Mouse (Mus musculus): ENCODE data around the gene Wdr18.
"Not testable (repeated sequence)": the region's sequence is repeated elsewhere in the genome, so short reads cannot be mapped to it uniquely, and the experiment has no call there.

The Wdr18 gene

DNA sequence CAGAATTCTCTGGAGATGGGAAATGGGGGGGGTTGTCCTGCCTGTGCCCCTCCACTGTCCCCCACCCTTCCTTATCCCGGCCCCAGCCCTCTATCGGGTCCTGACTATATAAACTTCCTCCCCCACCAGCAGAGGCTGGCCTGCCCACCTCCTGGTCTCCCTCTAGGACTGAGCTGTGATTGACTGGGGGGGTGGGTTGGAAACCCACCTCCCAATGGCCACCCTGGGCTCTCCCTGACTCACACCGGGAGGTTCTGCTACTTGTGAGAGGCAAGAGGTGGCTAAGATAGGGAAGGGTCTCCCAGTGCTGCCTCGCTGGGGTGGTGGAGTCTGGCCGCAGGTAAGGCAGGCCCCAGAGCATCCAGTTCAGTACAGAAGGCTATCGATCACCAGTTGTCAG lies 12.4 kb upstream of the Wdr18 start:
- DNase-seq, result no peak

DNA sequence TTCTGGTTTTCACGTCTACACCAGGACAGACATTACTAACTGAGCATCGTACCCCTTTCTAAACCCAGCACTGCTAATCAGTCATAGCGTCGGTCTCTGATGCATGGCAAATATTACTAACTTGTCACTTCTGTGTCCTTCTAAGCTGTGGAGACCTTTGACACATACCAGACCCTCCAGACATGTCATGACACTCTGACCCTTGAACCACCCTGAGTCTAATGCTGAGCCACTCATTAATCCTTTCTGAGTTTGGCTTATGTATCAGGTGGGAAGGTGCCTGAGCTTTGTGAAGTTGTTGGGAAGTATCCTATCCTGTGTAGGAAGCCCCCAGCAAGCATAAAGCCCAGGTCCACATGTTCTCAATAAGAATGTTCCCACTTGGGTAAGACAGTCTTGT lies 10.1 kb upstream of the Wdr18 start:
- DNase-seq, result no peak

DNA sequence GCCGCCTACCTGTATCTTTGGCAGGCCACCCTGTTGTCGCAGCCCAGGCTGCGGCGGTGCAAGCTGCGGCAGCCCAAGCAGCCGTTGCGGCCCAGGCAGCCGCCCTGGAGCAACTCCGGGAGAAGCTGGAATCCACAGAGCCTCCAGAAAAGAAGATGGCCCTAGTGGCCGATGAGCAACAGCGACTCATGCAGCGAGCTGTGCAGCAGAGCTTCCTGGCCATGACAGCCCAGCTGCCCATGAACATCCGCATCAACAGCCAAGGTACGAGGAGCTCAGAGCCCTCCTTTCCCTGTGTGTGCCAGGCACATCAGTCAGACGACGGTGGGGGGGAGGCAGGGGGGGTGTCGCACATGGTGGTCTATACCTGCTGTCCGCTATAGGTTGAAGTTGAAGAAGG lies 9.3 kb upstream of the Wdr18 start:
- no peak for DNase-seq

DNA sequence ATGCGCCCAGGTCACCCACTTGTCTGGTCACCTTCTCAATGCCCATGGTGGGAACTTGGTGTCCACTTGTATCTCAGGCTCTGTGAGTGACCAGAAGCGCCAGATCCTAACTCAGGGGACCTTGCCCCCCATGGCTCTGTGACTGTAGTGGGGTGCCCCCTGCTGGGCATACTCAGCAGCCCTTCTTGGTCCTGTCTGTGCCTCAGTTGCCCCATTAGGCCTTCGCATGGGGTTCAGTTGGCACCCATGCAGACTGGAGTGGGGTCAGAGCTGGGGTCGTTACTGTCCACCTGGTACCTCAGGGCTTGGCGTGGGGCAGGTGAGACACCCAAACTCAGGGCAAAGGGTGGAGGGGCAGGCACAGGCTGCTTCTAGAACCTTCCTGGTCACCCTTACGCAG lies 6.0 kb upstream of the Wdr18 start:
- DNase-seq, result no peak

DNA sequence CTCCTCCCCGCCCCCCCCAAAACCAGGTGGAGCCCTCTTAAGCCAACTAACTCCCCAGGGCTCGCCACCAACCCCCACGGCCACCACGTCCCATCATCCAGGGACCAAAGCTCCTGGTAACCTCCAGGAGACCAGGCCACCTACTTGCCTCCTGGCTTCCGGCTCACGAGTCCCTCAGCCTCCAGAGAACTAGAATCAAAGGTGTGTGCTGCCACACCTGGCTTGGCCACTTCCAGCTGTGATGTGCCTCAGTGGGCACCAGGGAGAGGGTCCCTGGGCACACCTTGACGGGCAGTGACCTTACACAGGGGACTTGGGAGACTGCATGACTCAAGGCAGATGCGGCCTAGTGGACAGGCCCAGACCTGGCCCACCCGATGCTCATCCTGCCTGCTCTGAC lies 4.3 kb upstream of the Wdr18 start:
- DNase-seq, result no peak

DNA sequence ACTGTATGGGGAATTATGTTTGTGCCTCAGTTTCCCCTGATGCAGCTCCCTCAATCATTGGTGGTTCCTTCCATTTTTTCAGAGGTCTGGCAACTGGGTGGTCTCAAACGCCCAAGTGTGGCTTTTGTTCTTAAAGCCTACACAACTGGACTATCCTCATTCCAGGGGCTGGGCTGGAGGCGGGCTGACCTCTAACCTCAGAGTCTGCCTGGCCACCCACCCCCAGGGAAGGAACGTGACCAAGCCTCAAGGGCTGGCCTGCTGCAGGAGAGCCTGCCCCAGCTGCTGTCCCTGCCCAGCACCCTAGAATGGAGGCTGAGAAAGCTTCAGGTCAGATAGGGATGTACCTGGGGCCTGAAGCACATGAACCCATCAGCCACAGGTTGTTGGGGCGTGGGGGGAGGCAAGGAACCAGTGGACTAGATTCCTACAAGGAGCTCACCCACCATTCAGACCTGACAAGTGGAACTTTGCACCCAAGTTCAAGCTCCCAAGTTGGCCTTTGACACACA lies 3.3 kb upstream of the Wdr18 start:
- DNase-seq, result no peak

DNA sequence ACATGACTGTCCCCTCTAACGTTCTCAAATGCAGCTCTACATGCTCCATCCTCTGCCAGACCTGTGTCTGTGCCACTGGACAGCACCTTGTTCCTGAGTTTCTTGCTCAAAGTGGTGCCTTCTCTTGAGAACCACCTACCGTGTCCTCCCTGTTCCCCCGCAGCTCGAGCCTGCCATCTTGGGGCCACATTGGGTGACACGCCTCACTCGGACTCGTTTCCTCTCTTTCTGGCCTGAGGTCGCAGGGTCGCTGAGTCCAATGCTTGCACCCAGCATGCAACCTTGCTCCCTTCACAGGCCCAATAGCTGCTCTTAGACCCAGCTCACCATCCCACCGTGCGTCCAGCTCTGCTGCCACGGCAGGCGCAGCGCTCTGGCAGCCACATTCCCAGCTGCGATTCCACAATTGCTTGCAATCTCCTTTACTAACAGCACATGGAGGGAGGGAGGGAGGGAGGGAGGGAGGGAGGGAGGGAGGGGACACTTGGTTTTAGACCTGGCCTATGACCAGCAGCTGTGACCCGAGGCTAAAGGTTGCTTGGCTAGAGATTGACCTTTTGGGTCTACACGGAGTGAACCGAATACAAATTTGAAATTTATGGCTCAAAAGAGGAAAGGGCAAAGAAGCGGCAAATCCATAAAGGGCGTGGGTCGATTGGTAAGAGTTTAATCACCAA lies 1.7 kb upstream of the Wdr18 start:
- peak; percentile 81 to 83 for DNase-seq

DNA sequence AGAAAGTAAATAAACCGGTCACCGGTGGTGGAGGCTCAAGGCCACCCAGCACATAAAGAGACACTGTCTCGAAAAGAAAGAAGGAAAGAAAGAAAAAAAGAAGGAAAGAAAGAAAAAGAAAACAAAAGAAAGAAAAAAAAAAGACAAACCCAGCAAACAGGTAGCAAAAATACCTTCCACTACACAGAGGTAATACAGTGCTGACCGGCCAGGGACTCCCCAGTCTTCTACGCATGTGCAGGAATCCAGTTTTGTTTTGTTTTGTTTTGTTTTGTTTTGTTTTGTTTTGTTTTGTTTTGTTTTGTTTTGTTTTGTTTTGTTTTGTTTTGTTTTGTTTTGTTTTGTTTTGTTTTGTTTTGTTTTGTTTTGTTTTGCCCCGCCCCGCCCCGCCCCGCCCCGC lies 540 bp upstream of the Wdr18 start:
- DNase-seq, result not testable (repeated sequence)

DNA sequence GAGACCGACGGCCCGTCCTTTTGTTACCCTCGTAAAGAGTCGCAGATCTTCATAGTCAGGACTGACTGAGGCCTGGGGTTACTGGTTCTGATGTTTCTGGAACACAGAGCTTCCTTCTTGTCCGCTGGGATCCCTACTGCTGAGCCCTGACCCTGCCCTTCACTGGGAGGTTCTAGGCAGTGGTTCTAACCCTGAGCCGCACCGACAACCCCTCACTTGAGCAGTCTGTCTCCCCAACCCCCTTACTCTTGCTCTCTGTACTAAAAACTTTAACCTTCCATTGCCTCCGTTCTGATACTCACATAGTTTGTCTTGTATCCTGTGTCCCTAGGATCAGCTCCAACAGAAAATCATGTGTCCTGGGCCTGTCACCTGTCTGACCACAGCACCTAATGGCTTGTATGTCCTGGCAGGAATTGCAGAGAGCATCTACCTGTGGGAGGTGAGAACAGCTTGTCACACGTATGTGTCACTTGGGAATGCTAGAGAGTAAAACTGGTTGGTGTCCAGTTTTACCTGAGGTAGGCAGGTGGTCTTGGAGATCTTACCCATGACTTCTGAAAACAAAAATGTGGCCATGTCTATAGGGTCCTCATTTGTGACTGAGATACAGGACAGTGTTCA lies 831 bp downstream of the Wdr18 start:
- no peak for DNase-seq

DNA sequence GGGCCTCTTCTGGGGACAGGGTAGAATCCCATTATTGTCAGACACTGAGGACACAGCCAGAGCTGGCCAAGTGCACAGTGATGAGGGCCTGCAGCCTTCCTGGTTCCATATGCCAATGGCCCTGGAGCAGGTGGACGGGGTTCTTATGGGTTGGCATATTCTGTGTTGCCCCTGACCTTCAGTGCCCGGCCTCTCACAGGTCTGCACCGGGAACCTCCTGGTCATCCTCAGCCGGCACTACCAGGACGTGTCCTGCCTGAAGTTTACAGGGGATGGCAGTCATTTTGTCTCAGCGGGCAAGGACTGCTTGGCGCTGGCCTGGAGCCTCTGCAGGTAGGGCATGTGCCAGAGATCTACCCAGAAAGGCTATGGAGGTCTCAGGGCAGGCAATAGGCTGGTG lies 4.8 kb downstream of the Wdr18 start:
- no peak for DNase-seq

DNA sequence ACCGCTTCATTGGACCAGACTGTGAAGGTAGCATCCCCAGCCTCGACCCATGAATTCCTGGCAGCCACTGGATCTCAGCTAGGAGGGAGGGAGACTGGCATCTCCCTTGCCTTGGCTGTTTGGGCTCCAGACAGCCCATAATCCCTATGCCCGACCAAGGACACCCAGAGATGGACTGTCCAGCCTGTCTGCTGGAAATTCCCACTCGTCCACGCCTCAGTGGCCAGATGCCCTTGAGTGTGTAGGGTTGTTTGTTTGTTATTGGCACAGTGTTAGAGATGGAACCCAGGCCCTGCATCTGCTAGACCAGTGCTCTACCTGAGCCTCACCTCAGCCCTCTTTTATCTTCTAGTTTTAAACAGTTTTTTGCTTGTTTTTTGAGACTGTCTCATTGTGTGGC lies 5.4 kb downstream of the Wdr18 start:
- no peak for DNase-seq

DNA sequence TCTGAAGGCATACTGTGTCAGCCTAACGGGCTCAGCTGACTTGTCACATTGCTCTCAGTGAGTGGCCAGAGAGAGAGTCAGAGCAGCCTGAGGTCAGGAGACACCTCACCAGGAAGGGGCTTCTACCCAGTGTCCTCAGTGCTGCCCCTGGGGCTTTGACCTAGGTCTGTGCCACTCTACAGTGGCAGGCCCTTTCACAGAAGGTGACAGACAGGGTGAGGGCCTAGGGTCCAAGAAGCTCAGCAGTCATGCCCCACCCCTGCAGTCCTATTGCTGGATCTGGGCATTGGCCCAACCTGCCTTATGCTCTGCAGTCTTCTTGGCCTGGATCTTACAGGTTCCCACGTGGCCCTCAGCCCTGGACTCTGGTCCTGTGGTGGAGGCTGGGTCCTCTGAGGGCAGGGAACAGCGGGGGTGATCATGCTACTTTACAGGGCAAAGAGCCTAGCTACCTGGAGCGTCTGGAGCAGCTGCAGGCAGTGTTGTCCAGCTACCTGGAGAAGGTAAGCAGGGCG lies 7.0 kb downstream of the Wdr18 start:
- DNase-seq, result peak; percentile 67 to 72

DNA sequence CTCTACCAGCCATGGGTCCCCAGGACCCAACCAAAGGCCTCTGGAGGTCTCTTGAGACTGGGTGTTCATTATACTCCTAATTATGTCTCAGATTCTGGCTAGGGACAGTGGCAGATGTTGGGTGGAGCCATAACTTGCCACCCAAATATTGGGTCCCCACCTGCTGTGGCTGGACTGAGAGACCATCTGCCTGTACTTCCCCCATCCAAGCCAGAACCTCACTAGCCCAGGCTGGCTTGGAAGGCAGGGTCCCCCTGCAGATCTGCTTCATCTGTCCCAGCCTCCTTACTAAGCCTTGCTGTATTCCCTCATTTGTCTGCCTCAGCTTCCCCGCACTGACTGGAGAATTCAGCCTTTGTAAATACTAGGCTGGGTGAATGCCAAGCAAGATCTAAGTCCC lies 8.2 kb downstream of the Wdr18 start:
- no peak for DNase-seq

DNA sequence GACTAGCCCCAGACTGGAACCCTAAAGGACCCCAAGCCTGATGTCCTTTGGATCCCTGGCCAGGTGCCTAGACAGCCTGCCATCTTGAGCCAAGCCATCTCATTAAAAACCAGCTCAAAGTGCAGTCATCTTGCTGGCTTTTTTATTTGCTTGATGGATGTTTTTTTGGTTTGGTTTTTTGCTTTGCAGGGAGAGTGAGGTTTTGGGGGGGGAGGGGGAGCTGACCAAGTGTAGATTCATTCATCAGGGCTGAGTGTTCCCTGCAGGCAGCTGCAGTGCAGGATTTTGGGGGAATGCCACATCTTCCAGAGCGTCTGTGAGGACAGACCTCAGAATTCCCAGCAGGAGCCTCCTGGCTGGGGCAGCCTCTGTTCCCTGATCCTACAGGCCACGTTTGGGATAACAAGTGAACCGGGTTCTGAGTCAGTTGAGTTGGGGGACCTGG lies 9.2 kb downstream of the Wdr18 start:
- DNase-seq, result no peak

DNA sequence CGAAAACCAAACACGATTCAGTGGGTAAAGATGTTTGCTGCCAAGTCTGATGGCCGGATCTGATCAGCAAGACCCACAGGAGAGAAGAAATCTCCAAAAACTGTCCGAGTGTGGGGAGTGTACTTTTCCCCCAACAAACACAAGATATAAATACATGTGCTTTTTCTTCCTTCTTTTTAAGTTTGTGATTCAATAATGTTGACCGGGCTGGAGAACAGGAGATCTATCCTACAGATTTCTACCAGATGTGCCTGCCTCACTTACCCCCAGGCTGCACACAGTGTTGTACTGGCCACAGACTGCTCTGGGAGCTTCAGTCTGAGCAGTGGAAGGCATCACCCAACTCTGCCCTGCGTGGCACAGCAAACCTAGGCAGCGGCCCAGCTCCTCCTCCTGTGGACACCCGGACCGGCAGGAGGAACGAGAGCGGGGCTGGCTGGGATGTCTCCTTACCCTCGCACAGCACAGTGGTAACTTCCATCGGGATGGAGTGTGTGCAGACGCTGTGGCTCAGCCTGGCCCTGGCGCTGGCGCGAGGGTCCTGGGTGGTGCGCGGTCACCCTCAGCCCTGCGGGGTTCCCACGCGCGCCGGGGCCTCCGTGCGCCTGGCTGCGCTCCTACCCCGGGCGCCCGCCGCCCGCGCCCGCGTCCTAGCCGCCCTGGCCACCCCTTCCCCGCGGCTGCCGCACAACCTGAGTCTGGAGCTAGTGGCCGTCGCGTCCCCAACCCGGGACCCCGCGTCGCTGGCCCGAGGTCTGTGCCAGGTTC lies 10.6 kb downstream of the Wdr18 start, which contains the start of gene Grin3b:
TSS of gene Grin3b (plus strand) at position 301 of the 768 bp plus-strand sequence.
- DNase-seq, result peak; percentile 37 to 41

DNA sequence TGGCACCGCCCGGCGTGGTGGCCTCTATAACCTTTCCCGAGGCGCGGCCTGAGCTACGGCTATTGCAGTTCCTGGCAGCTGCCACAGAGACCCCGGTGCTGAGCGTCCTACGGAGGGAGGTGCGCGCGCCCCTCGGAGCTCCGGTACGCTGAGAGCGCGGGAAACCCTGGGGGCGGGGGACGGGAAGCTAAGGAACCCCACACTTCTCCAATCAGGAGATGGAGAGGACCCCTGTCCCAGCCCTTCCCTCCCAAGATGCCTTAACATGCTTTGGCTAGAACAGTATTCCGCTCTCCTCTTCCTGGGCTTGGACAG lies 11.2 kb downstream of the Wdr18 start:
- no peak for DNase-seq

DNA sequence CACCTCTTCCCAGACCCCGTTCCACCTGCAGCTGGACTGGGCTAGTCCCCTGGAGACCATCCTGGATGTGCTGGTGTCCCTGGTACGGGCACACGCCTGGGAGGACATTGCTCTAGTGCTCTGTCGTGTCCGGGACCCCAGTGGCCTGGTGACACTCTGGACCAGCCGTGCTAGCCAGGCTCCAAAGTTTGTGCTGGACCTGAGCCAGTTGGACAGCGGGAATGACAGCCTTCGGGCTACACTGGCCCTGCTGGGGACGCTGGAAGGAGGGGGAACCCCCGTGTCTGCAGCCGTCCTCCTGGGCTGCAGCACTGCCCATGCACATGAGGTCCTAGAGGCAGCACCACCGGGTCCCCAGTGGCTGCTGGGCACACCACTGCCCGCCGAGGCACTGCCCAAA lies 12.9 kb downstream of the Wdr18 start:
- DNase-seq, result no peak

DNA sequence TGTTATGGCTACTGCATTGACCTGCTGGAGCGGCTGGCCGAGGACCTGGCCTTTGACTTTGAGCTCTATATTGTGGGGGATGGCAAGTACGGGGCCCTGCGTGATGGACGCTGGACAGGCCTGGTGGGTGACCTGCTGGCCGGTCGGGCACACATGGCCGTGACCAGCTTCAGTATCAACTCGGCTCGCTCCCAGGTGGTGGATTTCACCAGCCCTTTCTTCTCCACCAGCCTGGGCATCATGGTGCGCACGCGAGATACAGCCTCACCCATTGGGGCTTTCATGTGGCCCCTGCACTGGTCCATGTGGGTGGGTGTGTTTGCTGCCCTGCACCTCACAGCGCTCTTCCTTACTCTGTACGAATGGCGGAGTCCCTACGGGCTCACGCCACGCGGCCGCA lies 14.1 kb downstream of the Wdr18 start:
- no peak for DNase-seq

DNA sequence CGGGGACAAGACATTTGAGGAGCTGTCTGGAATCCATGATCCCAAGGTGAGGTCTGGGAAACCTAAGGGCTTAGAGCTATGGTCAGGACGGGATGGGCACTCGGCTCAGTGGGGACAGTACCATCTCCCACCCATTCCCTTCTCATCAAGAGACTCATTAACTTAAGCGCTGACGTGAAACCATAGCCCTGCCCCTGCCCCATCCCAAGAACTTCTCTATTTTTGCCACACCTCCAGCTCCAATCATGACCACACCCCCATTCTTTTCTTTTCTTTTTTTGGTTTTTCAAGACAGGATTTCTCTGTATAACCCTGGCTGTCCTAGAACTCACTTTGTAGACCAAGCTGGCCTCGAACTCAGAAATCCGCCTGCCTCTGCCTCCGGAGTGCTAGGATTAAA lies 14.7 kb downstream of the Wdr18 start:
- DNase-seq, result no peak

DNA sequence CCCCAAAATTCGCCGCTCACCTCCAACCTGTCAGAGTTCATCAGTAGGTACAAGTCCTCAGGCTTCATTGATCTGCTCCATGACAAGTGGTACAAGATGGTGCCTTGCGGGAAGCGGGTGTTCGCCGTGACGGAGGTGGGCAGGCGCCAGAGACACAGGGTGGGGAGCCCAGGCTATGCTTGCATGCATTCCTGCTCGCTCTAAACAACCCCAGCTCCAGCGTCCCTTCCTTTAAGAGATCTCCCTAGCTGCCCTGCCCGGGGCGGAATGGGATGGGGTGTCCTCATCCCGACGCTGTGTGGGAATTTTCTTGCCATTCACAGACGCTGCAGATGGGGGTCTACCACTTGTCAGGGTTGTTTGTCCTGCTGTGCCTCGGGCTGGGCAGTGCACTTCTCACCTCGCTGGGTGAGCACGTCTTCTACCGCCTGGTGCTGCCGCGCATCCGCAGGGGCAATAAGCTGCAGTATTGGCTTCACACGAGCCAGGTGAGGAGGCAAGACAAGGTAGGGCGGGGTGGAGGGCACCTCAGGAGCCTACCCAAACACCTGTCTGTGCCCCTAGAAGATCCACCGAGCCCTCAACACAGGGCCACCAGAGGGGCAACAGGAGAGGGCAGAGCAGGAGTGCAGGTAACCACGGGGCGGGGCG lies 16.2 kb downstream of the Wdr18 start:
- DNase-seq, result no peak

DNA sequence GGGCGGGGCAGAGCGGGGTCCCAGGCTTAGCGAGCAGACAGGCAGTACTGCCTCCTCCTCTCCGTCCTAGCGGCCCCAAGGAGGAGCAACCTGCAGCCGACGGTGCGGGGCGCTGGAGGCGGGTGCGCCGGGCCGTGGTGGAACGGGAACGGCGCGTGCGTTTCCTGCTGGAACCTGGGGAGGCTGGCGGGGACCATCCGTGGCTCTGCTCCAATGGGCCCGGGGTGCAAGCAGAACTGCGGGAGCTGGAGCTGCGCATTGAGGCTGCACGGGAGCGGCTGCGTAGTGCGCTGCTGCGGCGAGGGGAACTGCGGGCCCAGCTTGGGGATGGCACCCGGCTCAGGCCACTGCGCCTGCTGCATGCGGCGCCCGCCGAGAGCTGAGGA lies 16.8 kb downstream of the Wdr18 start:
- DNase-seq, result no peak

DNA sequence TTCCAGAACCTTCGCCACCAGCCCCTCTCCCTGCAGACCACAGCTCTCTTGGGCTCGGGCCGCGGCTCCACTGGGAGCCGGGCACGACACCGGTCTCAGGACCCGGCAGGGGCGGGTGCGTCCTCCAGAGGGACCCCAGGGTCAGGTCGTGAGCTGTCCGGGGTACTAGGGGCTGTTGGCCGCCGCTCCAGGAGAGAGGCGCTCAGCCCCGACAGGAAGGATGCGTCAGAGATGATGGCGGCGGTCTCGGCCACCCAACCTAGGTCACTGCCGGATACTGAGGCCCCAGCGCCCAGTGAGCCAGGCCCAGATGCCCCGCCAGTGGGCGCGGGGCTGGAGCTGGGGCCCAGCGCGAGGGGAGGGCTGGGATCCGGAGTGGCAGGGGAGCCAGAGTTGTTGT lies 17.4 kb downstream of the Wdr18 start:
- no peak for DNase-seq

DNA sequence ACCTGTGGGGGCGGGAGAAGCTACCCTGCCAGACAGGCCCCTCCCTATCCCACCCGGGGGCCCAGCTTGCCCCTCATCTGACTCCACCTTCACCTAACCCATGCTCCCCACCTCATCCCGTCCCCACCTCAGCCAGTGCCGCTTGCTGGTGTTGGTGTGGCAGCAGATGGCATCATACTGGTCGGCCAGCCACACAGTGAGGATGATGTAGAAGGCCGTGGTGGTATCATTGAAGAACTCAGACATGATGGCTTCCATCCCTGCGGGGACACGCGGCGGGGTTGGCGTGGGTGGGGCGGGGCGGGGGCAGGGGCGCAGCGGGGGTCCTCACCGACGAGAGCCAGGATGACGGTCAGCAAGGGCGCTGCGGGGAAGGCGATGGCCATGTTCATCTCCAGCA lies 18.1 kb downstream of the Wdr18 start:
- DNase-seq, result no peak
